Comparison of ENCODE assay signal across 8 mouse cellular contexts in genomic region chrX:164419471-164419939, GRCm38 (mm10). TPM values are rescaled to one million over a fixed set of nuclear protein-coding genes. Genes with fewer than 3 reads are reported as not detected.
A peak's percentile ranks its signal among the peaks of the same experiment; 100 is the strongest.
DNase-seq lines count a peak whose midpoint lies in the region; ATAC-seq and TF ChIP-seq lines count a peak whose summit lies in the region.

TSS of gene Piga (plus strand) at chrX:164419787.

- H3K4me3 ChIP-seq in cortical plate, adult 2 months (ENCODE audit: insufficient read depth, low read length) = peak within 1 kb of the TSS; percentile 88

- no peaks in the 10 kb centered on the region for H3K4me1 ChIP-seq in cortical plate, adult 2 months (ENCODE audit: control insufficient read depth, insufficient read depth, low read length)

- no peak for TF ChIP-seq CTCF in cortical plate, adult 2 months (IDR thresholded peaks at IDR 0.05; ENCODE audit: extremely low read depth, insufficient read depth, low read length)

- TF ChIP-seq POLR2A in cortical plate, adult 2 months (IDR thresholded peaks at IDR 0.05; ENCODE audit: extremely low read depth, insufficient read depth, low read length) = peak; percentile 62; the same call in 1 of the 2 replicates

- DNase-seq in gastrocnemius, adult 8-10 months (ENCODE audit: low spot score in 2 of 2) = peak; percentile 86 to 91
- peak; percentile 94 for DNase-seq in induced T-regulatory cell, adult 2 months (ENCODE audit: low read depth)
- peak; percentile 93 to 95 for DNase-seq in left cerebral cortex, adult 9 months (ENCODE audit: low spot score in 2 of 2)
- DNase-seq in right cerebral cortex, postnatal 14 days = peak; percentile 89
- peak; percentile 77 to 90 for DNase-seq in urinary bladder, postnatal 36 days (ENCODE audit: low spot score in 2 of 2)

- ATAC-seq in activated CD4-positive, CD25-positive, alpha-beta regulatory T cell, adult 4 months = peak; percentile 96
- ATAC-seq in megakaryocyte progenitor cell, adult 5-6 weeks (replicated peaks; ENCODE audit: poor library complexity) = peak; percentile 96

- no peak within 1 kb of the TSS for H3K27ac ChIP-seq in cortical plate, adult 2 months (ENCODE audit: insufficient read depth, low read length)

RNA-seq across cellular contexts. Expression of gene Piga, which starts in this region (rescaled TPM):
- 1 to 10 TPM; 6.6 to 8.2 TPM for polyA plus RNA-seq in activated CD4-positive, CD25-positive, alpha-beta regulatory T cell, adult 4 months (2017; shearing (Covaris generic))
- 5.2 and 5.8 TPM in 2 replicates for polyA plus RNA-seq in cortical plate, adult 2 months (2012; rRNA removed)
- total RNA-seq in gastrocnemius, adult 8-10 months (2022) = 1 to 10 TPM; 1.0 to 1.3 (median 1.2) TPM
- total RNA-seq in megakaryocyte progenitor cell, adult 5-6 weeks (2015) = 14.4 and 18.6 TPM in 2 replicates
- total RNA-seq in megakaryocyte progenitor cell, adult 5-6 weeks (2017) = 23.3 and 27.8 TPM in 2 replicates

Comparison
In these comparisons a context has a peak if more than half of its experiments do, and no peak if none do; other contexts are left out.
1. RNA of gene Piga (total RNA-seq): 14.4 to 27.8 TPM in megakaryocyte progenitor cell, adult 5-6 weeks; 1.0 to 1.3 TPM in gastrocnemius, adult 8-10 months; every median in the first group is over 4 times any median in the second.
2. Peak in every context shown above with its lines, with median percentiles within 50 percentile points of each other: DNase-seq.